Mouse (Mus musculus): ENCODE measurements around the gene Fah. TPM values are rescaled to one million over a fixed set of nuclear protein-coding genes. Genes with fewer than 3 reads are reported as not detected.

The Fah gene
- 5.7 and 6.2 TPM in 2 replicates for polyA plus RNA-seq (2015; fragmentation: Nextera tagmentation; extraction: Ambion mirVana)

GRCm38 (mm10) chr7:84606293-84606749 lies at the start of gene Fah:
Fah (minus strand) TSS chr7:84606722.
- WGBS: under 1% methylated on average over 9 of the region's 10 CpGs
- no peaks in the 10 kb centered on the region for H3K27me3 ChIP-seq (replicated peaks)
- H3K9me3 ChIP-seq: no peaks in the 10 kb centered on the region
- peak within 1 kb of the TSS; percentile 72 for H3K4me3 ChIP-seq
- peak within 1 kb of the TSS; percentile 98 for H3K4me2 ChIP-seq
- H3K27ac ChIP-seq (replicated peaks): no peak within 1 kb of the TSS
- no peaks in the 10 kb centered on the region for H3K36me3 ChIP-seq
- peaks cover 17% of the 10 kb centered on the region for H3K4me1 ChIP-seq
- no peak; the same call in 1 of the 2 replicates for ATAC-seq (ENCODE audit: extremely low read depth, insufficient number of reproducible peaks, low FRiP score, low TSS enrichment)
- H3K9ac ChIP-seq: peak within 1 kb of the TSS; percentile 82

- Histone ChIP-seq H3K9ac (no peak overlapping the region), H3K4me2 (no peak overlapping the region), H3K36me3 (no peaks in the 10 kb centered on the region), H3K4me3 (no peak overlapping the region), H3K27ac (replicated peaks) (no peak overlapping the region), H3K9me3 (no peaks in the 10 kb centered on the region), H3K4me1 (peaks cover 27% of the 10 kb centered on the region), H3K27me3 (replicated peaks) (no peaks in the 10 kb centered on the region)
- 72% methylated on average over 2 of the region's 2 CpGs for WGBS
- no peak for ATAC-seq (ENCODE audit: extremely low read depth, insufficient number of reproducible peaks, low FRiP score, low TSS enrichment)
These were observed 46.2 kb upstream of the Fah start for GRCm38 (mm10) chr7:84652740-84653139.

GRCm38 (mm10) chr7:84651987-84652321 lies 45.4 kb upstream of the Fah start:
- no peaks in the 10 kb centered on the region for H3K9me3 ChIP-seq
- H3K4me2 ChIP-seq: peak overlapping the region; percentile 29; the same call in 1 of the 2 replicates
- H3K27ac ChIP-seq (replicated peaks): no peak overlapping the region; the same call in 1 of the 2 replicates
- H3K36me3 ChIP-seq: no peaks in the 10 kb centered on the region
- H3K27me3 ChIP-seq (replicated peaks): no peaks in the 10 kb centered on the region
- ATAC-seq (ENCODE audit: extremely low read depth, insufficient number of reproducible peaks, low FRiP score, low TSS enrichment): no peak
- 74% methylated on average over 2 of the region's 2 CpGs for WGBS
- H3K4me3 ChIP-seq: no peak overlapping the region
- peaks cover 27% of the 10 kb centered on the region for H3K4me1 ChIP-seq
- H3K9ac ChIP-seq: no peak overlapping the region

DNA sequence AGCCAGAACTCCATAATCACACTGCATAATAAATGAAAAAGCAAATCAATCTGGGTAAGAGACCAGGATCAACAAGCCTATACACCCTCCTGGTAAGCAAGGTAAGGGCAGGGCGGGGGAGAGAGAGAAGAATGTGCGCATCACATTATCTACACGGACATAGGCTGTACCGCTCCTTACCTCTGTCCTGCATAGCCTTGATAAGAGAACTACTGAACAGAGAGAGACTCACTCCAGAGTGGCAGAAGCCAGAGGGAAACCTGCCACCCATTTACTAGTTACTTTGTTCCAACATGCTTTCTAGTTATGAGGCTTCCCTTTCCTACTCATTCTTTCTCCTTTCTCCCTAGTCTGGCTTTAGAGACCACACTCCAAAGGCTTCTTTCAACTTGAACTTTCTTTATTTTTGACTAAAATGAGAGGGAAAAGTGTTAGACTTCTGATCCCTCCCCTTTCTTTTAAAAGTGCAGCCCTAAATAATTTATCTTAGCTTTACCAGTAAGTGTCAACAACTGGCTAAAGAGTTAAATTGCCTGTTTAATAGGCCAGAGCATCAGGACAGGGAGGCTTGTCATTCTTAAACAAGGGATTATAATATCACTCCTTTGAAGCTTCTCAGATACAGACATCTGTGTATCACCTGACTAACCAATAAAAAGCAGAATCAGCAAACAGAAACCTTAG lies 44.9 kb upstream of the Fah start:
- Histone ChIP-seq H3K9me3 (no peaks in the 10 kb centered on the region), H3K4me1 (peaks cover 27% of the 10 kb centered on the region), H3K4me3 (no peak overlapping the region), H3K4me2 (peak overlapping the region; percentile 29), H3K9ac (0 out of 2 replicates have a peak overlapping the region, but pooled peaks have one; percentile 14), H3K36me3 (no peaks in the 10 kb centered on the region), H3K27me3 (replicated peaks) (no peaks in the 10 kb centered on the region), H3K27ac (replicated peaks) (no peak overlapping the region; the same call in 1 of the 2 replicates)
- peak; percentile 84 for ATAC-seq (ENCODE audit: extremely low read depth, insufficient number of reproducible peaks, low FRiP score, low TSS enrichment)
- WGBS: 58% methylated on average over 4 of the region's 4 CpGs

DNA sequence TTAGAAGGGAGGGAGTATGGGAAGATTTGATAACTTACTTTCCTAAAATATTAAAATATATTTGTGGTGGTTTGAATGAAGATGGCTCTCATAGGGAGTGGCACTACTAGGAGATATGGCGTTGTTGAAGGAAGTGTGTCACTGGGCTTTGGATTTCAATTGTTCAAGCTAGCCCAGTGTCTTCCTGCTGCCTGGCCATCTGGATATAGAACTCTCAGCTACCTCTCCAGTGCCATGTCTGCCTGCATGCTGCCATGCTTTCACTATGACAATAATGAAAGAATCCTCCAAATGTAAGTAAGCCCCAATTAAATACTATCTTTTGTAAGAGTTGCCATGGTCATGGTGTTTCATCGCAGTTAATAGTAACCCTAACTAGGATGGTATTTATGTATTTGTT lies 42.5 kb upstream of the Fah start:
- Histone ChIP-seq H3K27me3 (replicated peaks) (no peaks in the 10 kb centered on the region), H3K4me3 (no peak overlapping the region), H3K27ac (replicated peaks) (no peak overlapping the region), H3K9ac (no peak overlapping the region), H3K9me3 (no peaks in the 10 kb centered on the region), H3K36me3 (no peaks in the 10 kb centered on the region), H3K4me2 (no peak overlapping the region), H3K4me1 (peaks cover 15% of the 10 kb centered on the region)
- no peak for ATAC-seq (ENCODE audit: extremely low read depth, insufficient number of reproducible peaks, low FRiP score, low TSS enrichment)
- WGBS: 82% methylated on average over 2 of the region's 2 CpGs

GRCm38 (mm10) chr7:84646256-84646655 lies 39.7 kb upstream of the Fah start:
- no peak for ATAC-seq (ENCODE audit: extremely low read depth, insufficient number of reproducible peaks, low FRiP score, low TSS enrichment)
- 85% methylated on average over 1 of the region's 1 CpGs for WGBS

GRCm38 (mm10) chr7:84643270-84643998 lies 36.9 kb upstream of the Fah start:
- no peak overlapping the region for H3K27ac ChIP-seq (replicated peaks)
- no peak for ATAC-seq (ENCODE audit: extremely low read depth, insufficient number of reproducible peaks, low FRiP score, low TSS enrichment)
- WGBS: 73% methylated on average over 6 of the region's 6 CpGs

More at GRCm38 (mm10) chr7:84646256-84646655, 39.7 kb upstream of the Fah start:
- Histone ChIP-seq H3K36me3 (no peaks in the 10 kb centered on the region), H3K4me3 (no peak overlapping the region), H3K27me3 (replicated peaks) (no peaks in the 10 kb centered on the region), H3K27ac (replicated peaks) (no peak overlapping the region), H3K4me2 (no peak overlapping the region), H3K9me3 (no peaks in the 10 kb centered on the region), H3K4me1 (peaks cover 24% of the 10 kb centered on the region), H3K9ac (no peak overlapping the region)

GRCm38 (mm10) chr7:84642159-84642928 lies 35.8 kb upstream of the Fah start:
- Histone ChIP-seq H3K27ac (replicated peaks) (peak overlapping the region; percentile 22; the same call in 1 of the 2 replicates), H3K27me3 (replicated peaks) (no peaks in the 10 kb centered on the region), H3K9ac (no peak overlapping the region), H3K4me2 (no peak overlapping the region), H3K9me3 (no peaks in the 10 kb centered on the region), H3K4me3 (no peak overlapping the region), H3K4me1 (peaks cover 20% of the 10 kb centered on the region; the same call in 1 of the 2 replicates), H3K36me3 (no peaks in the 10 kb centered on the region)
- WGBS: 85% methylated on average over 6 of the region's 6 CpGs
- ATAC-seq (ENCODE audit: extremely low read depth, insufficient number of reproducible peaks, low FRiP score, low TSS enrichment): no peak

More at GRCm38 (mm10) chr7:84643270-84643998, 36.9 kb upstream of the Fah start:
- Histone ChIP-seq H3K9ac (no peak overlapping the region), H3K9me3 (no peaks in the 10 kb centered on the region), H3K4me1 (peaks cover 20% of the 10 kb centered on the region; the same call in 1 of the 2 replicates), H3K36me3 (no peaks in the 10 kb centered on the region), H3K4me3 (no peak overlapping the region), H3K4me2 (no peak overlapping the region), H3K27me3 (replicated peaks) (no peaks in the 10 kb centered on the region)

- Histone ChIP-seq H3K27me3 (replicated peaks) (no peaks in the 10 kb centered on the region), H3K9me3 (no peaks in the 10 kb centered on the region), H3K36me3 (peaks cover 22% of the 10 kb centered on the region), H3K9ac (no peak overlapping the region), H3K27ac (replicated peaks) (no peak overlapping the region), H3K4me3 (no peak overlapping the region), H3K4me2 (no peak overlapping the region), H3K4me1 (no peaks in the 10 kb centered on the region; the same call in 1 of the 2 replicates)
- no peak for ATAC-seq (ENCODE audit: extremely low read depth, insufficient number of reproducible peaks, low FRiP score, low TSS enrichment)
These were observed 30.4 kb upstream of the Fah start for GRCm38 (mm10) chr7:84636939-84637338.

DNA sequence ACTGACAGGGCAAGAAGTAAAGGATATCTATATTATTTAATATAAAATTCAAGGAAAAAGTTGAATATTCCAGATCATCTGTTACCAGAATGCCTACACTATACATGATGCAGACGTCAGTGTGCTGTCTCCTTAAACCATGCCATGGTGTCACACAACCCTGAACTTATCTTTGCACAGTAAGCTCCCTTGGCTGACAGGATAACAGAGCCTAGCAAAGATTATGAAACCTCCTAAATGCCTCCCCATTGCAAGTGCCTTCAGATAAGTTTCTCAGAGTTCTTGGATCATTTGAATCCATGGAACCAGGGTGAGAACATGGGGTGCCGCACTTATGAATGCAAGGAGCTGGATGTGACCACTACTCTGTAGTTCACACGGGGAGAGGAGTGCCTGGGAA lies 25.4 kb upstream of the Fah start:
- Histone ChIP-seq H3K4me3 (no peak overlapping the region), H3K27me3 (replicated peaks) (no peaks in the 10 kb centered on the region), H3K27ac (replicated peaks) (no peak overlapping the region), H3K4me1 (no peaks in the 10 kb centered on the region; the same call in 1 of the 2 replicates), H3K9me3 (no peaks in the 10 kb centered on the region), H3K4me2 (no peak overlapping the region), H3K36me3 (peaks cover 56% of the 10 kb centered on the region), H3K9ac (no peak overlapping the region)
- no peak for ATAC-seq (ENCODE audit: extremely low read depth, insufficient number of reproducible peaks, low FRiP score, low TSS enrichment)
- 62% methylated on average over 3 of the region's 3 CpGs for WGBS

GRCm38 (mm10) chr7:84623718-84624117 lies 17.2 kb upstream of the Fah start:
- no peaks in the 10 kb centered on the region for H3K9me3 ChIP-seq
- no peak overlapping the region for H3K4me3 ChIP-seq
- H3K27me3 ChIP-seq (replicated peaks): no peaks in the 10 kb centered on the region
- H3K4me1 ChIP-seq: no peaks in the 10 kb centered on the region
- ATAC-seq (ENCODE audit: extremely low read depth, insufficient number of reproducible peaks, low FRiP score, low TSS enrichment): no peak
- 91% methylated on average over 4 of the region's 4 CpGs for whole genome bisulfite sequencing
- no peak overlapping the region for H3K27ac ChIP-seq (replicated peaks)
- H3K36me3 ChIP-seq: peaks cover 57% of the 10 kb centered on the region
- no peak overlapping the region for H3K9ac ChIP-seq
- no peak overlapping the region for H3K4me2 ChIP-seq
